Mouse (Mus musculus) kidney, postnatal 10 days (tissue): ENCODE data around the gene Thap11.
A peak's percentile ranks its signal among the peaks of the same experiment; 100 is the strongest.

Experiments used
- DNase-seq: peaks from one replicate; pipeline ENCODE4 v3.0.0; 2021; ENCODE audit warnings: mixed read lengths

The Thap11 gene

DNA sequence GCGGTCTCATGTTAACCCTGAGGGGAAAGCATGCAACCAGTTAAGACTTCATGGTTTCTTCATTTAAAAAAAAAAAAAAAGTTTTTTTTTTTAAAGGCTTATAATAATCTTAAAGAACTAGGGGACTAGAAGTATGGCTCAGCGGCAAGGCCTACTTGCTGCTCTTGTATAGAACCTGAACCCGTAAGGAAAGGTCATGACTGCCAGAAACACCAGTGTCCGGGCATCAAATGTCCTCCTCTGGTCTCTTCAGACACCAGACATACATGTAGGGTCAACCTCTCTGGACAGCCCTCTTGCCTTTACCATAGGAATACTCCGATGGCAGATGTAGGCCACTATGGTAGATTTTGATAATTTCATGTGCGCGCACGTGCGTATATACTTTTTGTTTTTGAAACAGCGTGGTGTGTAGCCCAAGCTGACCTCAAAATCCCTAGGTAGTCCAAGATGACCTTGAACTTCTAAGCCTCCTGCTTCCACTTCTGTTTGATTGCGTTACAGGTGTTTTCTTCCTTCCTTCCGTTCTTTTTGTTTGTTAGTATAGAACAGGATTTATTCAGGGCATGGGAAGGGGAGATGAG lies 2.7 kb upstream of the Thap11 start:
- DNase-seq = peak; percentile 27

- no peak for DNase-seq
Measured at GRCm38 (mm10) chr8:105853178-105853577, 1.8 kb upstream of the Thap11 start, which contains the start of gene Cenpt. Gene Cenpt, minus strand, starts transcription at chr8:105853278.

DNA sequence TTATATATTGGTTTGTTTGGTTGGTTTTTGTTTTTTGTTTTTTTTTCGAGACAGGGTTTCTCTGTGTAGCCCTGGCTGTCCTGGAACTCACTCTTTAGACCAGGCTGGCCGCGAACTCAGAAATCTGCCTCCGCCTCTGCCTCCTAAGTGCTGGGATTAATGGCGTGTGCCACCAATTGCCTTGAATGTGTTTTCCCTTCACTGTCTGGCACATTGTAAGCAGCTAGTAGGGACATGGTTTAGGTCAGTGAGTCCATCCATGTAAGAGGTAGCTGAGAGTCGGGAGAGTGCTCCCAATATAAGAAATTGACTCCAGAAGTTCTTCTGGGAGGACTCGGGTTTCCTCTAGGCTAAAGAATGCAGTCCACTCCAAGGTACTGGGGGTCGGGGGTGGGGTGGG lies 629 bp upstream of the Thap11 start:
- no peak for DNase-seq

GRCm38 (mm10) chr8:105855248-105856167 lies 576 bp downstream of the Thap11 start:
- peak; percentile 68 for DNase-seq

- no peak for DNase-seq
Measured at GRCm38 (mm10) chr8:105856168-105856835, 1.4 kb downstream of the Thap11 start.

- DNase-seq = no peak
Measured at GRCm38 (mm10) chr8:105858495-105858894, 3.6 kb downstream of the Thap11 start.

DNA sequence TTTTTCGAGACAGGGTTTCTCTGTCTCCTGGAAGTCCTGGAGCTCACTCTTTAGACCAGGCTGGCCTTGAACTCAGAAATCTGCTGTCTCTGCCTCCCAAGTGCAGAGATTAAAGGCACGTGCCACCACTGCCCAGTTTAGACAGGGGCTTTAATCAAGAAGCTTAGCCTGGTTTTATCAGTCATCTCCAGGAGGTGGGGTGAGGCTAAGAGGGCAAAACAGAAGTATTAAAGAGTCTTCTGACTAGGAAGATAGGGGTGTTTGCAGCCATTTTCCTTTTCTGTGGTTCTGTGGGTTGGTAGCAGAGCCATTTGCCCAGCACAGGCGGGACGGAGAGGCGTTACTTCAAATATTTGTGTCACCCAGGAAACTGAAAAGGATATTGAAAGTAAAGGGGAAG lies 4.4 kb downstream of the Thap11 start:
- no peak for DNase-seq

- peak; percentile 97 for DNase-seq
Measured at GRCm38 (mm10) chr8:105860143-105860981, 5.4 kb downstream of the Thap11 start, which contains the start of gene Nutf2. Gene Nutf2, plus strand, starts transcription at chr8:105860580.

DNA sequence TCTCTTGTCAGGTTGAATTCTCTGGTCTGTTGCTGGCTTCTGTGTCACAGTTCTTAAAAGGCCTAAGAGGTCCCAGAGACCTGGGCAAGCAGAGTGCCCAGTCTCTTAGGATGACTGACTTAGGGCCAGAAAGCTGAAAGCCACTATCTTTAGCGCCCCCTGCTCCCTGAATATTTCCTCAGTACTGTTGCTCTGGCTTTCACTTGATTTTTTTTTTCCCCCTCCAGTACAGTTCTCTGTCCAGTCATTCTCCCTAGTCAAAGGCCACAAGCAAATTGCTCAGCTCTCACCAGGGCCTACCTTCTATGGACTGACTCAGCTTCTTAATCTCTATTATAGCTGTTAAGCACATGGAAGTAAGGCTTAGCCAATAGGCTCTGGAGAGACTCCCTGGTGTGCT lies 7.0 kb downstream of the Thap11 start:
- DNase-seq = peak; percentile 45

- DNase-seq = no peak
Measured at GRCm38 (mm10) chr8:105866364-105867029, 11.6 kb downstream of the Thap11 start.

GRCm38 (mm10) chr8:105874301-105874700 lies 19.4 kb downstream of the Thap11 start:
- no peak for DNase-seq

DNA sequence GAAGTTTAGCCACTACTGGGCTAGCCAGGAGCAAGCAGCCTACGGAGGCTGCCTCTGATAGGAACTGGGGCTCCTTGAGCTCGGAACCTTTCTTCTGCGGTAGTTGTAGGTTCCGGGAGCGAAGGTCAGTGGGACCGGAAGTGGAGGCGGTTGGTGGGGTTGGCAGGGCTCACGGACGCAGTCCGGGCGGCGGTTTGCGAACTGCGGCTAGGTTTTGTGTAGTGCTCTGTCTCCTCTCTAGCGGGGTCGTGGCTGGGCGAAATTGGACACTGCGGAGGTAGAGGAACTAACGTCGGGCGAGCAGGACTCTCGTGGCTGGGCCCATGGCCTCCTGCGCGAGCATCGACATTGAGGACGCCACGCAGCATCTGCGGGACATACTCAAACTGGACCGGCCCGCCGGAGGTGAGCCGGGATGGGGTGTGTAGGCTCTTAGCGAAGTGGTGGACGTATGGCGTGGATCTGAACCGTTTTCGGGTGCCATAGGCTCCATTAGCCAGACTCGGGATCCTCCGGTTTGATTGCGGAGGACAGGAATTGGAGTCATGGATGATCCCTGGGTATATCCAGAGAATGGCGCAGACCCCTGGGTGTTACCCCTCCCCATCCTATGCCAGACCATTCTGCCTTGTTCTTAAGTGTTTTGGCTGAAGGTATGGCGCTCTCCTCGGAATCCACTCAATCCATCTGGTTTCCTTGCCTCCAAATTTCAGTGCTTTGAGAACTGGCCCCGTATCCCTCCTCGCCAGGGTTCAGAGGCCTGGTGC lies 26.0 kb downstream of the Thap11 start, which contains the start of gene Edc4:
Gene Edc4 (plus strand): TSS at position 128 of the 767 bp plus-strand sequence.
- DNase-seq = peak; percentile 90

DNA sequence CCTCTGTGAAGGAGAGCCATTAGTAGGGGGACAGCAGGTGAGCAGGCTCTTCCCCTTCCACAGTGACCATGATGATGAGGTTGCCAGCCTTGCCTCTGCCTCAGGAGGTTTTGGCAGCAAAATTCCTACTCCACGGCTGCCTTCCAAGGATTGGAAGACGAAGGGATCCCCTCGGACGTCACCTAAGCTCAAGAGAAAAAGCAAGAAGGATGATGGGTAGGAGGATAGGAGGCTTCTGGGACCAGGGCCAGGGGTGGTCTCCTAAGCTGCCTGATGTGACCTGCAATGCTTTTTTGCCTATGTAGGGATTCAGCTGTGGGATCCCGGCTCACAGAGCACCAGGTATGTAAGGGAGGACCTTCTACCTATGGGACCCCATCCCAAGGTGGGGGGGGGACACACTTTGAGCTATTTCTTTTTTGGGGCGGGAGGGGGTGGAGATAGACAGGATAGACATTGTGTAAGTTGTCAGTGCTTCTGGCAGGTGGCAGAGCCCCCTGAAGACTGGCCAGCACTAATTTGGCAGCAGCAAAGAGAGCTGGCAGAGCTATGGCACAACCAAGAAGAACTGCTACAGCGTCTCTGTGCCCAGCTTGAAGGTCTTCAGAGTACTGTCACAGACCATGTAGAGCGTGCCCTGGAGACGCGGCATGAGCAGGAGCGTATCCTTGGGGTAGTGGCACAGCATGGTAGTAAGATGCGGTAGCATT lies 35.0 kb downstream of the Thap11 start:
- DNase-seq = no peak

DNA sequence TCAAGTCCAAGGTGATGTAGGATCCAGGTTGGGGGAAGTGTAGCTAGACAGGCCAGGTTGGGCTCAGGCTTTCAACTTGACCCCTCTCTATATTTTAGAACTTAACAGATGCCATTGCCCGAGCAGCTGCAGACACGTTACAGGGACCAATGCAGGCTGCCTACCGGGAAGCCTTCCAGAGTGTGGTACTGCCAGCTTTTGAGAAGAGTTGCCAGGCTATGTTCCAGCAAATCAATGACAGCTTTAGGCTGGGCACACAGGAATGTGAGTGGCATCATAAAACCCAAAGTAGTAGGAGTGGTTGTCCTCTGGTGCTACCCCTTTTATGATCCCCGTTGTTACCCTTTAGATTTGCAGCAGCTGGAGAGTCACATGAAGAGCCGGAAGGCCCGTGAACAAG lies 35.9 kb downstream of the Thap11 start:
- no peak for DNase-seq

- DNase-seq = peak; percentile 50
Measured at GRCm38 (mm10) chr8:105892432-105892831, 37.5 kb downstream of the Thap11 start.

GRCm38 (mm10) chr8:105893339-105893738 lies 38.4 kb downstream of the Thap11 start, which contains the start of gene Nrn1l:
Gene Nrn1l, plus strand, starts transcription at chr8:105893567.
- DNase-seq = peak; percentile 86

- DNase-seq = no peak
Measured at GRCm38 (mm10) chr8:105897801-105898480, 43.0 kb downstream of the Thap11 start.

DNA sequence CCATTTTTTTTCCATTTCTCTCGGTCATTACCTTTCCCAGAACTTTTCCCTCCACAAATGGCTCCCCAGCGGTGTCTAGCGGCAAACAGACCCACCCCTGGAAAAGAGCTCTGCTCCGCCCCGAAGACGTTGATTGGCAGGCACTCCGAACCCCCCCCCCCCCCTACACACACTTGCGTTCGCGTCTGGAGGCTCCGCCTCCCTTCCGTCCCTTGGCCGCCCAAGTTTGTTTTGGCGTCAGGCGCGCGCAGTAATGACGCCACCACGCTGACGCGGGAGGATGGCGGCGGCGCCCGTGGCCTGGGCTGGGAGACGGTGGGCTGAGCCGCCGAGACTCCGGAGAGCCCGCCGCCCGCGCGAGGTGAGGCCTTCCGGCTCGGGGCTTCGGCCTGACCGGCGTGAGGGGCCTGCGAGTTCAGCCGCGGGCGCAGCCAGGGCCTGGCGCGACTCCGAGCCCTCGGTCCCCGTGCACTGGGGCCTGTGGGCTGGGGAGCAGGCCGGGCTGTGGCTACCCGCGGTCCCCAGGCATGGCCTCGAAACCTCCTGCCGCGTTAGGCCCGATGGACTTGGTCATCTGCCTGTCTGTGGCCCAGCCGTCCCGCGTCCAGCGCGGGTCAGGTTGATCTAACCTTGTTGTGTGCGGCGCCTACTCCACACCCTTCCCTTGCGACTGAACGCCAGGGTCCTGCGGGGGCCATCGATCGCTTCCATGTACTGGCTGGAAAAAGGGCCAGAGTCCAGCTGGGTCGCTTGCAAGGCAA lies 45.4 kb downstream of the Thap11 start, which contains the start of gene Pskh1:
Gene Pskh1 (plus strand): TSS at position 262 of the 761 bp plus-strand sequence.
- peak; percentile 96 for DNase-seq
